Mouse (Mus musculus): ENCODE data around the gene Dst.

- peak; percentile 25; the same call in 1 of the 2 replicates for TF ChIP-seq CTCF (IDR thresholded peaks at IDR 0.05; ENCODE audit: low read depth)
- TF ChIP-seq EP300 (IDR thresholded peaks at IDR 0.05; ENCODE audit: low read depth), result no peak
Observed at GRCm38 (mm10) chr1:34011051-34011677, 103.1 kb downstream of the Dst start.

Measured in heart, postnatal 0 days (tissue).